Mouse (Mus musculus) layer of hippocampus, adult 8-10 months (tissue): ENCODE data around the gene 4921517D22Rik. TPM values are rescaled to one million over a fixed set of nuclear protein-coding genes. Genes with fewer than 3 reads are reported as not detected.
"Not testable (repeated sequence)": the region's sequence is repeated elsewhere in the genome, so short reads cannot be mapped to it uniquely, and the experiment has no call there.

Experiments
- DNase-seq, 2 experiments: peaks; one replicate each; pipeline ENCODE4 v3.0.0; 2022; ENCODE audit warnings: low spot score in 2 of 2
- total RNA-seq, 4 experiments: library from RNA; stranded (reverse); gene quantifications; 2 replicates each; pipeline ENCODE4 v1.2.4; 2022

4921517D22Rik gene
- total RNA-seq = not detected

- DNase-seq = no peak
Measured at GRCm38 (mm10) chr13:59694008-59694407, at the start of gene 4921517D22Rik. Gene 4921517D22Rik, minus strand, starts transcription at chr13:59694108.

- DNase-seq = no peak
Measured at GRCm38 (mm10) chr13:59741697-59742096, 47.8 kb upstream of the 4921517D22Rik start.

- DNase-seq = no peak
Measured at GRCm38 (mm10) chr13:59741096-59741495, 47.2 kb upstream of the 4921517D22Rik start.

- DNase-seq = no peak
Measured at GRCm38 (mm10) chr13:59739397-59739796, 45.5 kb upstream of the 4921517D22Rik start.

GRCm38 (mm10) chr13:59738455-59738854, 44.5 kb upstream of the 4921517D22Rik start:
- DNase-seq = no peak

- DNase-seq = no peak
Measured at GRCm38 (mm10) chr13:59735190-59735589, 41.3 kb upstream of the 4921517D22Rik start.

GRCm38 (mm10) chr13:59734347-59734746, 40.4 kb upstream of the 4921517D22Rik start:
- DNase-seq = not testable (repeated sequence)

- DNase-seq = no peak
Measured at GRCm38 (mm10) chr13:59733936-59734335, 40.0 kb upstream of the 4921517D22Rik start.

GRCm38 (mm10) chr13:59731652-59732051, 37.7 kb upstream of the 4921517D22Rik start, which contains the start of gene Spata31d1d:
Gene Spata31d1d, minus strand, starts transcription at chr13:59731752.
- DNase-seq = no peak

GRCm38 (mm10) chr13:59728378-59729093, 34.6 kb upstream of the 4921517D22Rik start:
- DNase-seq = peak; percentile 69 to 89

- no peak for DNase-seq
Measured at GRCm38 (mm10) chr13:59726139-59726867, 32.4 kb upstream of the 4921517D22Rik start.

- not testable (repeated sequence) for DNase-seq
Measured at GRCm38 (mm10) chr13:59722089-59722488, 28.2 kb upstream of the 4921517D22Rik start.

GRCm38 (mm10) chr13:59719475-59719874, 25.6 kb upstream of the 4921517D22Rik start:
- no peak for DNase-seq

- DNase-seq = not testable (repeated sequence)
Measured at GRCm38 (mm10) chr13:59718857-59719440, 25.0 kb upstream of the 4921517D22Rik start.

GRCm38 (mm10) chr13:59713710-59714109, 19.8 kb upstream of the 4921517D22Rik start:
- no peak for DNase-seq

GRCm38 (mm10) chr13:59711984-59712383, 18.1 kb upstream of the 4921517D22Rik start, which contains the start of gene Spata31d1b:
Gene Spata31d1b, plus strand, starts transcription at chr13:59712284.
- DNase-seq = not testable (repeated sequence)

- no peak for DNase-seq
Measured at GRCm38 (mm10) chr13:59710230-59710629, 16.3 kb upstream of the 4921517D22Rik start, which contains the start of gene Spata31d1a. Gene Spata31d1a, minus strand, starts transcription at chr13:59710330.

GRCm38 (mm10) chr13:59704562-59704961, 10.7 kb upstream of the 4921517D22Rik start:
- DNase-seq = no peak

GRCm38 (mm10) chr13:59703514-59703913, 9.6 kb upstream of the 4921517D22Rik start:
- no peak for DNase-seq

- not testable (repeated sequence) for DNase-seq
Measured at GRCm38 (mm10) chr13:59700137-59700536, 6.2 kb upstream of the 4921517D22Rik start.

GRCm38 (mm10) chr13:59699131-59699530, 5.2 kb upstream of the 4921517D22Rik start:
- DNase-seq = no peak

- DNase-seq = no peak
Measured at GRCm38 (mm10) chr13:59695781-59696180, 1.9 kb upstream of the 4921517D22Rik start.
